21 mouse cellular contexts compared by ENCODE assay signal in the genomic region with DNA sequence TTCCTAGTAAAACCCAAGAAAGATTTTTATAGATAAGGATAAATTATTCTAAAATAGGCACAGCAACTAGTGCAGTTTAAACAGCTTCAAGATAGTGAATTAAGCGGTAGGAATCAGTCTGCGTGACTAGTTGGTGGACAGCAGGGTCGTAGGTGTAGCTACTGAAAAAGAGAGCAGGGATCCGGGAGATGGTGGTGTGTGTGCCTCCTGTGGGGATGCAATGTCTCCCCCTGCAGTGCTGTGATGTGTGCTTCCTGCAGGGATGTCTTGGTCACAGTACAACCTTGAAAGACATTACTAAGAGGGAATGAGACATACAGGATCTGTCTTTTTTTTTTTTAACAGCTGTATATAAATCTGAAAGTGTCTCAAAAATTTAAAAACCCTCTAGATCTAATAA.
"Had no signal": no experiment of that assay in that cellular context is flagged by ENCODE, and none has a peak within 500 bp of the region (broad histone marks: within the 10 kb centered on the region; RNA-seq: fewer than 3 reads in every experiment).

No protein-coding gene starts in this region.

- H3K36me3 ChIP-seq: limb, embryonic 10.5 days; limb, embryonic 13.5 days; liver, embryonic 13.5 days; midbrain, embryonic 13.5 days; neural tube, embryonic 13.5 days; stomach, embryonic 15.5 days had no signal

- H3K27me3 ChIP-seq: liver, embryonic 13.5 days; midbrain, embryonic 13.5 days; stomach, embryonic 15.5 days had no signal

- H3K9ac ChIP-seq: limb, embryonic 13.5 days; liver, embryonic 13.5 days; midbrain, embryonic 13.5 days; neural tube, embryonic 13.5 days; stomach, embryonic 15.5 days had no signal

- H3K4me1 ChIP-seq: liver, embryonic 13.5 days; stomach, embryonic 15.5 days had no signal

- DNase-seq: kidney, adult 18-20 months; kidney, adult 9 months; kidney, postnatal 14 days; kidney, postnatal 4 days; liver; liver, embryonic 13.5 days; lung, adult 2 months; lung, postnatal 14 days; lung, postnatal 4 days; retina, postnatal 1 day; right cerebral cortex, postnatal 25 days; spleen, adult 18-20 months; thymus, adult 18-20 months; thymus, postnatal 36 days had no signal

- H3K4me3 ChIP-seq: limb, embryonic 10.5 days; limb, embryonic 13.5 days; liver, embryonic 13.5 days; midbrain, embryonic 13.5 days; myocyte; neural tube, embryonic 13.5 days; stomach, embryonic 15.5 days had no signal

- H3K4me2 ChIP-seq: limb, embryonic 13.5 days; liver, embryonic 13.5 days; midbrain, embryonic 13.5 days; neural tube, embryonic 13.5 days; stomach, embryonic 15.5 days had no signal

- H3K9me3 ChIP-seq: limb, embryonic 10.5 days; limb, embryonic 13.5 days; liver, embryonic 13.5 days; midbrain, embryonic 13.5 days; neural tube, embryonic 13.5 days; stomach, embryonic 15.5 days had no signal

- H3K27ac ChIP-seq: limb, embryonic 10.5 days; limb, embryonic 13.5 days; liver, embryonic 13.5 days; midbrain, embryonic 13.5 days; neural tube, embryonic 13.5 days; stomach, embryonic 15.5 days had no signal

- ATAC-seq: midbrain, embryonic 13.5 days; midbrain, embryonic 16.5 days had no signal
